Mouse (Mus musculus) lung, adult 18-20 months (tissue): ENCODE data around the gene Ercc8.

Experiments used
- DNase-seq, 2 experiments: peaks; one replicate each; pipeline ENCODE4 v3.0.0; 2022; ENCODE audit warnings: mixed read lengths in 2 of 2

Gene Ercc8

GRCm38 (mm10) chr13:108157732-108158464, 633 bp upstream of the Ercc8 start:
- DNase-seq, result no peak

DNA sequence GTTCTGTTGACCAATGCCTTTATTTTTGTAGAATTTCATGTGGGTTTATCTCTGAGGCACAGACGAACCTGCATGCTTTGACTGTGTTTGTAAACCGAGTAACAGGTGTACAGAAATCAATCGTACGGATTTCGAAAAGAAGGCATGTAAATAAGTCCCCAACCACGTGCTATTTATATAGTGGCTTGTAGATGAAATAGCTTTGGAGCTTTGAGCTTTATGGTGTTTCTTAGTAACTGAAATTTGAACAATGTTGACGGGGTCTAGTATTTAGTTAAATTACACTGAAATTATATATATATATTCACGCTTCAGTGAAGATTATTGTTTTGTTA, 677 bp downstream of the Ercc8 start:
- no peak for DNase-seq

GRCm38 (mm10) chr13:108159963-108160362, 1.4 kb downstream of the Ercc8 start:
- DNase-seq, result no peak

DNA sequence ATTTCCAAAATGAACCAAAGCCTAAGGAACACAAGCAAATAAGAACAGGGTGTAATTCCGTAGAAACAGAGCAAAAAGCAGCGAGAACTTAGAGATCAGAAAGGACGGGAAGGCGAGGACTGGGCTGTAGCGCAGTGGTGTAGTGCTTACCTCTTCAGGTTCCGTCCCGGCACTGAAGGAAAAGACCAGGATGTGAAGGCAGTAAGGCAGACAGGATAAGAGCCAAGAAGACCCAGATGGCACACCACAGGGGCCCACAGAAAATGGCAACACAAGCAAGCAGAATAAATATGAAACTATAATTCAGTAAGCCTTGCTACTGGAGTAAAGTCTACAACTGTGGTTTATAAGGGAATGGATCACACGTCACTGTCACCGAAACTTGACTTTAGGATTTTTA, 5.4 kb downstream of the Ercc8 start:
- no peak for DNase-seq

DNA sequence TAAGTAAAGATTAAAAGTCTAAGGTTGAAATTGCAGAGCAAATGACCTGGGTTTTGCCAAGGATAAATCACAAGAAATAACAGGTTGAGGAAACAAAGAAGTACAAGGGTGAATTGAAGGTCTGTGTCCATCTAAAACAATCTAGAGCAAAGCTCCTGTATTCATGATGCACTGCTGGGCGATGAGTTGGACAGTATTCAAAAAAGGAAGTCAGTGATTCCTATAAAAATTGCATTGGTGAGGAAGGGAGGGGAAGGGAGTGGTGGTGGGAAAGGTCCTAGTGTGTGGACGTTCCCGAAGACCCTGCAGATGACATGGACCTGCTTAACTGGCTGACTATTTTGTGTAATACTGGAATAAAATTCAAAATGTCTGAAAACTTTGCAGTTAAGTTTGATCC, 6.1 kb downstream of the Ercc8 start:
- no peak for DNase-seq

DNA sequence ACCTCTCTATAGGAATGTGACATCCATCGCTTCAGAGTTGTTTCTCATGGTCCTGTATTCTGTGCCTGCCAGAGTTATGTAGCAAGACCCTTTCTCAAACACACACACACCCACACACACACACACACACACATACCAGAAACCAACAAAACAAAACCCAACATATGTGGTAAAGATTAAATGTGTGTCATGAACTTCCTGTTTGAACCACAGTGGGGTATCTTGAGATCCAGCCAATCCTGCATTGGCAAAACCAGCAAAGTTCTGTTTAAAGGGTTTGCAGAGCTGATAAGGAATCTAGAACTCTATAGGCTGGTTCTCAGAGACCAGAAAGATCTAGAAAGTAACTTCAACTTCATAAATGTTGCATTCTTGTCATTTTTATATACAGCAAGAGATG, 11.5 kb downstream of the Ercc8 start:
- DNase-seq, result no peak

DNA sequence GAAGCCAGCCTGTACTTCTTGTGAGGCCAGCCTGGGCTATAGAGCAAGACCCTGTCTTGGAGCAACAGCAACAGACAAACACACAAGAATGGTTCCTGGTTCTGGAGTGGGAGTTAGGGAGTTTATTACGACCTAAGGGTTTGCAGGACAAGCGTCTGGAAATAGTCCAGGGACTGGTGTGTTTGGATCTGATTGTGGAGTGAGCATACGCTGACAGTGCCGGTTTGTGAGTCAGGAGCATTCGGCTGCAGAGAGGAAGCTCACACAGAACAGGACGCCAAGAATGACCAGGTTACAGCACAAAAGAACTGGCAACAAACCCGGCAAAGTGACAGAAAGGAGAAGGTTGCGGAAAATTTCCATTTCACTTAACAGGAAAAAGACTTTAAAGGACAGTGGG, 12.0 kb downstream of the Ercc8 start:
- DNase-seq, result no peak

DNA sequence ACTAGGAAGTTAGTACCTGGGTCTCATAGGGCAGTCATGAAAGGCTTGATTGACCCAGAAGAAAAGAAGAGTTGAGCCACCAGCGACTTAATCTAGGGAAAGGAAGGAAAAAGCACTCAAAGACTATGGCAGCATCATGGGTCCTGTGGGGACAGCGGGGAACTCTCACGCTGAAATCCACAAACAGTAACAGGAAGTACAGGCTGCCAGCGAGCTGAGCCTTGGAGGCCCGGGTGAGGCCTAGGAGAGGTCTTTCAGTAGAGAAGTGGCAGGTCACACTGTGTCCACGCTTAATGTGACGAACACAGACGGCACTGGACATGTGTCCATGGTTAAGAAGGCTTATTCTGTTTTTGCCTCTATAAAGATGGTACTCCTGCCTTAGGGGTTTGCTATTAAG, 21.1 kb downstream of the Ercc8 start:
- no peak for DNase-seq

GRCm38 (mm10) chr13:108180821-108181220, 22.3 kb downstream of the Ercc8 start:
- DNase-seq, result no peak

DNA sequence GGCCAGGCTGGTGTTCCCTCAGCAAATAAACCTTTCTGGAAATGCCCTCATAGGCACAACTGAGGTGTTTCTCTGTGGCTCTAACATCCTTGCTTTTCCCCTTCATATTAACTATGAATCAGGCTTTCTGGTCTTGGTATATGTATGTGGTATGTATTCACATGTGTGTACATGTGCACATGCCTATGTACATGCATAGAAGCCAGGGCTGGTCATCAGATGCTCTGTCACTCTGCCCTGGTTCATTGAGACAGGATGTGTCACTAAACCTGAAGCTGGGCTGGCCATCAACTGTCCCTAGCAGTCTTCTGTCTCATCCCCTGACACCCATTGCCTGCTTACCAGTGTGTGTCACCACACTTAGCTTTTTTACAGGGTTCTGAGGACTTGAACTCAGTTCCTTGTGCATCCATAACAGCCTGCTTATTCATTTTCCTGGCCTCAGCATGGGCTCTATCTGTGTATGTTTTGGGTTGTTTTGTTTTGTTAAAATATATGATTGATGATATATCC, 26.3 kb downstream of the Ercc8 start:
- no peak for DNase-seq

- DNase-seq, result no peak
Observed at GRCm38 (mm10) chr13:108185530-108185929, 27.0 kb downstream of the Ercc8 start.

DNA sequence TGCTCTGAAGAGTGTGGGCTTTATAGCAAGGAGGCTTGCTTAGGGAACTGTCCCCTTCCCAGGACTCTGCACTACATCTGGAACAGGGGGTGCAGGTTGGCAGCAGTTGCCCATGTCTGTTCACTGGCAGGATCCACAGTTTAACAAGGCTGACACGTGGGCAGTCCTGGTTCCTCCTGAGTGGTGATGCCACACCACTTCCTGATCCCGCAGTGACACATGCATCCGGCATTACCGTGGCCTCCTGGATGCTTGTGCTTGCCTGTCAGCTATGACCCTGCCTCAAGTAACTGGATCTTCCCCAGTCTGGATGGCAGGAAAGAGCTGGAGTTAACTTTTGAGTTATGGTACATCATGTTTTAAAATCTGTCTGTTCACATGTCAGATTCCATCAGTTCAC, 29.5 kb downstream of the Ercc8 start:
- no peak for DNase-seq

DNA sequence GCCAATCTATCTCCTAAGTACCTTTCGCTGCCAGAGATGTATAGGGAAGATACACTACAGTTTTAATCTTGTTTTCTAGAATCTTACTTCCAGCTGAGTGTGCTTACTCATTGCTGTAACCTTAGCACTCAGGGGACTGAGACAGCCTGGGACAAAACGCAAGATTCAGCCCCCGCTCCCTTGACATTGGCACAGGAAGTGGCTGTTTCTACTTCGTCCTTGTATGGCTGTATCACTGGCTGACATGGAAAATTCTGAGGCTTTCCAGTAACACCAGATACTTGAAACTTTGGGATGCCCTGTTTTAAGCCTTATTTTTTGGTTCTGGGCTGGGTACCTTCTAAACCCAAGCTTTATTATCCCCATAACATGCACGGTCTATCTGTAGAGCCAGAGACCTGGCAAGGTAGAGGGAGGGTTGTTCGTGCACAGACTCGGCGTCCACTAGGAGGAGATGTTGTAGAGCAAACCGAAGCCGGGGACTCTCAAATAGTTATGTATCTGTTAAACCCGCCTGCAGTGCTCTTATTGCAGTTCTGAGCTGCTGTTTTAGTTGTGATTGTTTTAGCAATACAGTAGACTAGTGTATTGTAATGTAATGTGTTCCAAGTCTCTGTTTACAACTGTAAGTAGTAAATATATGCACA, 32.7 kb downstream of the Ercc8 start:
- peak; percentile 22 to 37 for DNase-seq

DNA sequence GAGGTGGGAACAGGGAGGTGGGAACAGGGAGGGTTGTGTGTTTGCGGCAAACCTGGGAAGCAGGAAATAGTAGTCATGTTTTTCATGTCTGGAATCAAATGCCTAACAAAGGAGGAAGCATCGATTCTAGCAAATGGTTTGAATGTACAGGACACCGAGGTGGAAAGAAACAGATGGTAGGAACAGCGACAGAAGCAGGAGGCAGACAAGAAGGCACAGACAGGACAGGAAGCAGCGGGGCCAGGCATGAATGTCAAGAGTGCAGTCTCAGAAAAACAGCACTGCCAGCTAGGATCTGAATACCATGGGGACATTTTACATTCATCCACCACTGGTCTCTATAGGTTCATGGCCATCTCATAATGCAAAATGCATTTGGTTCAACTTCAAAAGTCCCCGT, 36.9 kb downstream of the Ercc8 start:
- DNase-seq, result no peak

- DNase-seq, result no peak
Observed at GRCm38 (mm10) chr13:108204857-108205256, 46.3 kb downstream of the Ercc8 start.

- no peak for DNase-seq
Observed at GRCm38 (mm10) chr13:108207447-108207846, 48.9 kb downstream of the Ercc8 start.

GRCm38 (mm10) chr13:108208090-108208489, 49.6 kb downstream of the Ercc8 start:
- no peak for DNase-seq

DNA sequence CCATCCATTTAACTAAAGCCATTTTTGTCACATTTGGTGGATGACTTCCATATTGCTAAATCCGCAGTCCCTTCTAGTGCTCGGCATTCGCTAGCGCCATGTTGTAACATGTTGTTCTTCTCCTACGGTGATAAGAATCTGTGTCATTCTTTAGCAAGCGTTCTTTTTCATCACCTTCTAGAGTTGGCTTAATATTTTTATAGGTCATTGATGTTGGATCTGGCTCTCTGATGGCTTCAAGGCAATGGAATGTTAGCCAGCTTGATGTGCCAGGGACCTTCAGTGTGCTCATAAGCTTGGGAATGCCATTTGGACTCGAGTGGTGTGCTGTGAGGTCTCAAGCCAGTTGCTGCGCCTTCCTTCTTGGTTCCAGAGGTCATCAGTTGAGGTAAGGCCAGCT, 52.4 kb downstream of the Ercc8 start:
- no peak for DNase-seq

DNA sequence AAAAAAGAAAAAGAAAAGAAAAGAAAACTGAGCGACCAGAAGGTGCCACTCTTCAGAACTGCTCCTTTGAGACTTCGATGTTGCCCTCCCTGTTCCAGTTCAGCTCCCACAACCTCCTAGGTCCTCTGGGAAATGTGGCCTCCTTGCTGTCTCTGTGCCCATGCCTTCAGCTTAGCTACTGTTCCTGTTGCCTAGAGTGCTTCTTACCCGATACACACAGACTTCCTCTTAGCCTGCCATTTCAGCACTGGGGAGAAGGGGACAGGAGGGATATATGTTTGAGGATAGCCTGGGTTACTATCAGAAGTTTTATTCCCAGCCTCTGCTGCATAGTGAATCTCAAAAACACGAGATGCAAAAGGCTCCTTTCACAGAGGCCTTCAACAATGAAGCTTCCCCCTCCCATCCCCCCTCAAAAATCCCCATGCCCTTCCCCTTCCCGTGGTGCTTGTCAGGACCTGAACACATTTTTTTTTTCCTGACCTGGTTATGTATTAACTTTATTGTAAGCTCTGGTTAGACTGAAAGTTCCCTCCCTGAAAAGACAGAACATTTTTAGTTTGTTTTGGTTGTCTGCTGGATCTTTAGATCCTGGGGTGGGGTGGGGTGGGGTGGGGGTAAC, 54.0 kb downstream of the Ercc8 start:
- no peak for DNase-seq

DNA sequence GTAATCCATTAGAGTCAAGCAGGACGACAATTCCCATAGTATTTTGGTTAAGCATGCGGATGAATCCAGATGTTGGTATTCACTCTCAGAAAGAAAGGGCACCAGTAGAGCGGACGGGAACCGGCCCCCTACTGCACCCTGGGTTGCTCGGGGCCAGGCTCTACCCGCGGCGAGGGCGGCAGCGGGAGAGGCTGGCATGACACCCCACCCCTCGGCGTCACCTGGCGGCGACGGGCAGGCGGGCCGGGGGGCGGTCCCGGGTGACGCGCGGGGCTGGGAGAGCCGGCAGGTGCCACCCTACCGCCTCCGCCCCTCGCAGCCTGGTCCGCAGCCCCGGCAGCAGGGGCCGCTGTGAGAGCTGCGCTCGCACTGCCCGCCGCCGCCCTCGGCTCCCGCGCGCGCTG, 55.6 kb downstream of the Ercc8 start, which contains the start of gene Elovl7:
TSS of gene Elovl7 (plus strand) at position 324 of the 404 bp plus-strand sequence.
- DNase-seq, result peak; percentile 86 to 91

GRCm38 (mm10) chr13:108214485-108215107, 56.1 kb downstream of the Ercc8 start:
- peak; percentile 14 to 24 for DNase-seq

GRCm38 (mm10) chr13:108215231-108215780, 56.8 kb downstream of the Ercc8 start:
- no peak for DNase-seq

DNA sequence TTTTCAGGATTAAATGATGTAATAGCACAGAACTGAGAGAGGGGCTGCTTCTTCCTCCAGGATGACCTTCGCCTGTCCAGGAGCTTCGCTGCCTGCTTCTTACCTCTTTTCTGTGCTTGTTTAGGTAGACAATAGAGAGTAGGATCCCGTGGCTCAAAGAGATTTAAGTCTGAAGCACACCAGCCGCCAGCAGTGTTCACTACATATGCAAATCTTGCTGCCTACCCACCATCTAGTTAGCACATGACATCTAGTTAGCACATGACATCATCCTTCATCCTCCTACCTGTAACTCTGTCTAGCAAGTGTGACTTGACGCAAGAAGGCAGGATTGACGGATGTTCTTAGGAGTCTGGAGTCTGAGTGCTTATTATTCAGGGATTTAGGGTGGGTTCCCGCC, 61.2 kb downstream of the Ercc8 start:
- no peak for DNase-seq
